Mouse (Mus musculus) left cerebral cortex, adult 8-10 months (tissue): ENCODE results near the gene Bpi. TPM values are rescaled to one million over a fixed set of nuclear protein-coding genes. Genes with fewer than 3 reads are reported as not detected.
A peak's percentile ranks its signal among the peaks of the same experiment; 100 is the strongest.

Experiments
- DNase-seq, 2 experiments: peaks; one replicate each; pipeline ENCODE4 v3.0.0; 2022; ENCODE audit warnings: low spot score in 2 of 2
- microRNA-seq, 2 experiments: library from miRNA; unstranded; fragments of <30 nt; microRNA quantifications; one replicate each; pipeline ENCODE4 v1.2.0; 2022
- total RNA-seq, 4 experiments: library from RNA; stranded (reverse); gene quantifications; 2 replicates each; pipeline ENCODE4 v1.2.4; 2022

The Bpi gene
- total RNA-seq, 4 experiments from 2014 or later: not detected

GRCm38 (mm10) chr2:158285655-158286054, 27.8 kb downstream of the Bpi start:
- DNase-seq: no peak

- DNase-seq: no peak
Measured at GRCm38 (mm10) chr2:158295700-158296099, 37.8 kb downstream of the Bpi start.

GRCm38 (mm10) chr2:158299203-158299602, 41.3 kb downstream of the Bpi start:
- no peak for DNase-seq

GRCm38 (mm10) chr2:158299731-158300130, 41.8 kb downstream of the Bpi start:
- DNase-seq: no peak

GRCm38 (mm10) chr2:158302807-158303206, 44.9 kb downstream of the Bpi start:
- no peak for DNase-seq

GRCm38 (mm10) chr2:158305948-158306695, 48.2 kb downstream of the Bpi start, which contains the start of gene Lbp:
Lbp (plus strand) TSS chr2:158306493.
- no peak for DNase-seq

GRCm38 (mm10) chr2:158306696-158307049, 48.8 kb downstream of the Bpi start:
- DNase-seq: no peak

GRCm38 (mm10) chr2:158308276-158308675, 50.4 kb downstream of the Bpi start:
- no peak for DNase-seq

GRCm38 (mm10) chr2:158313089-158313488, 55.2 kb downstream of the Bpi start:
- no peak for DNase-seq

GRCm38 (mm10) chr2:158316371-158316770, 58.5 kb downstream of the Bpi start:
- no peak for DNase-seq

- DNase-seq: peak; percentile 18 to 43
Measured at GRCm38 (mm10) chr2:158317026-158317425, 59.1 kb downstream of the Bpi start.

- DNase-seq: no peak
Measured at GRCm38 (mm10) chr2:158321596-158321995, 63.7 kb downstream of the Bpi start.

- DNase-seq: no peak
Measured at GRCm38 (mm10) chr2:158322845-158323244, 65.0 kb downstream of the Bpi start.

GRCm38 (mm10) chr2:158324531-158325190, 66.8 kb downstream of the Bpi start:
- DNase-seq: no peak

- DNase-seq: no peak
Measured at GRCm38 (mm10) chr2:158325609-158326008, 67.7 kb downstream of the Bpi start.

Small RNA genes within 50 kb of the gene (microRNA-seq; reads per million reads assigned to microRNA genes)
- gene Mir7685: 0 reads per million in 2 experiments

Other genes with a start within 250 kb of the Bpi start
- gene Tti1, start 229.7 kb upstream of the Bpi start, total RNA-seq: 10 to 100 TPM; 23.6 to 25.7 (median 24.7) TPM
- 10 to 100 TPM; 64.6 to 72.5 (median 68.2) TPM for gene Rprd1b, start 229.6 kb upstream of the Bpi start, total RNA-seq
- 10 to 100 TPM in 3 of 4 experiments, 1 to 10 TPM in 1; 9.3 to 13.7 (median 10.1) TPM for gene Tgm2, start 111.7 kb upstream of the Bpi start, total RNA-seq
- gene D630003M21Rik, start 28.9 kb upstream of the Bpi start, total RNA-seq: 1 to 10 TPM; 3.3 to 4.4 (median 4.1) TPM
- 1 to 10 TPM; 1.6 to 3.0 (median 1.9) TPM for gene Lbp, start 48.4 kb downstream of the Bpi start, total RNA-seq
- gene Snhg11, start 117.5 kb downstream of the Bpi start, total RNA-seq: 100 to 1,000 TPM; 574 to 680 (median 623) TPM
- gene Ralgapb, start 151.8 kb downstream of the Bpi start, total RNA-seq: 100 to 1,000 TPM in 3 of 4 experiments, 10 to 100 TPM in 1; 97.6 to 110 (median 106) TPM
- not detected for gene Adig, start 244.5 kb downstream of the Bpi start, total RNA-seq